Mouse (Mus musculus) midbrain, embryonic 13.5 days (tissue): ENCODE results near the gene Gprin2. TPM values are rescaled to one million over a fixed set of nuclear protein-coding genes. Genes with fewer than 3 reads are reported as not detected.

ENCODE experiments used
- ATAC-seq: fragments of 200-750 bp; cut with Nextera tagmentation; 2 replicates; pipeline ENCODE4 v1.8.0; 2017; ENCODE audit warnings: mild to moderate bottlenecking, moderate TSS enrichment, moderate library complexity
- H3K27ac ChIP-seq: fragments of 300-500 bp; sonication (generic); 2 replicates; pipeline ENCODE4 v1.5.1; 2015; ENCODE audit warnings: inconsistent platforms, mild to moderate bottlenecking, moderate library complexity
- H3K27me3 ChIP-seq: fragments of 300-500 bp; sonication (generic); 2 replicates; pipeline ENCODE4 v1.6.1; 2015; ENCODE audit warnings: mild to moderate bottlenecking, inconsistent platforms
- H3K36me3 ChIP-seq: fragments of 300-500 bp; sonication (generic); 2 replicates; pipeline ENCODE4 v1.6.1; 2015; ENCODE audit warnings: mild to moderate bottlenecking, inconsistent platforms
- H3K4me1 ChIP-seq: fragments of 300-500 bp; sonication (generic); replicated peaks from 2 replicates; pipeline ENCODE4 v1.6.1; 2015; ENCODE audit warnings: inconsistent platforms
- H3K4me2 ChIP-seq: fragments of 300-500 bp; sonication (generic); replicated peaks from 2 replicates; pipeline ENCODE4 v1.6.1; 2015; ENCODE audit warnings: moderate library complexity, mild to moderate bottlenecking, inconsistent platforms
- H3K4me3 ChIP-seq: fragments of 300-500 bp; sonication (generic); replicated peaks from 2 replicates; pipeline ENCODE4 v1.5.1; 2015; ENCODE audit warnings: mild to moderate bottlenecking, inconsistent platforms
- H3K9ac ChIP-seq: fragments of 300-500 bp; sonication (generic); replicated peaks from 2 replicates; pipeline ENCODE4 v1.6.1; 2015; ENCODE audit warnings: mild to moderate bottlenecking, inconsistent platforms
- H3K9me3 ChIP-seq: fragments of 300-500 bp; sonication (generic); 2 replicates; pipeline ENCODE4 v1.6.1; 2016; ENCODE audit warnings: mild to moderate bottlenecking, inconsistent platforms
- WGBS: fragments of 180-500 bp; shearing (Covaris S2); methylation state at CpG from one replicate; pipeline ENCODE4 v1.1.7; 2015; 5-methylcytosine and 5-hydroxymethylcytosine counted together
- polyA plus RNA-seq: library from polyadenylated mRNA; unstranded; fragments of >200 nt; fragmentation: Nextera tagmentation; extraction: Ambion mirVana; gene quantifications from 2 replicates; pipeline ENCODE4 v1.2.1, GENCODE M21; 2015

Gene Gprin2
- polyA plus RNA-seq, 1 experiment from 2014 or later: 5.3 TPM

DNA sequence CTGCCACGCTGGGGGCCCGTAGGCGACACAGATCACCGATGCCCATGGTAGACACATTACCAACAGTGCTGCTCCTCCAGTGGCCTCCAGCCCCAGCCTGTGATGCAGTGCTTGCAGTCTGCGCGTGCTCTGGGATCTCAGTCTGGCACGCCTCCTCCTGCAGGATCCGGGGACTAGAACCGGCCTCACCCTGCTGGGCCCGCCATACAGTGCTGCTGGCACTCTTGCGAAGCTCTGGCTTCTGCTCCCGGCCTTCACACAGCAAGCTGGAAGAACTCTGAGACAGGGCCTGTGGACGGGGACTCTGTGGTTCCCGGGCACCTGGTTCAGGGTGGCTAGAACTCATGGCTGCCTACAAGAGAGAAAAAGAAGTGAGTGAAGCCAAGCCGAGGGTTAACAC, 6.0 kb downstream of the Gprin2 start:
- Histone ChIP-seq H3K4me1 (peaks cover 13% of the 10 kb centered on the region), H3K36me3 (peaks cover 32% of the 10 kb centered on the region), H3K4me3 (no peak overlapping the region), H3K27ac (no peak overlapping the region), H3K9me3 (no peaks in the 10 kb centered on the region), H3K9ac (no peak overlapping the region), H3K27me3 (no peaks in the 10 kb centered on the region), H3K4me2 (no peak overlapping the region)
- no peak for ATAC-seq
- 90% methylated on average over 15 of the region's 15 CpGs for WGBS

DNA sequence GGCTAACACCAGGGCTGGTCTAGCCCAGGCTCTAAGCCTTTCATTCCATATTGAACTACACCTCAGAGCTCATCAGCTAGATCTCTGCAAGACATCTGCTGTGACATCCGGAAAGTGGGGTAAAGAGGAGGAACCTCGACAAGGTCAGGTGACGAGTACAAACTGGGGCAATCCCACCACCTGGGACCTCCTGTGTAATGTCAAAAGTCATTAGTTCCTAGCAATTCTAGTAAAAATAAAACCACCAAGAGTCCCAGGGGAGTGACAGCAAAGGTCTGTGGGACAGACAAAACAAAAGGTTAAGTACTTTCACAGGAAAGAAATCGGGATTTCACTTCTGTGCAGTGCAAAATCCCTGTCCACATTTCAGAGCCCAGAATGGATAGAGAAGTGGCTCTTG, 7.6 kb downstream of the Gprin2 start:
- no peak for ATAC-seq
- Histone ChIP-seq H3K9ac (no peak overlapping the region), H3K9me3 (no peaks in the 10 kb centered on the region), H3K27ac (no peak overlapping the region), H3K4me3 (no peak overlapping the region), H3K27me3 (no peaks in the 10 kb centered on the region), H3K4me1 (no peaks in the 10 kb centered on the region), H3K4me2 (no peak overlapping the region), H3K36me3 (peaks cover 32% of the 10 kb centered on the region)
- WGBS: 78% methylated on average over 4 of the region's 4 CpGs

DNA sequence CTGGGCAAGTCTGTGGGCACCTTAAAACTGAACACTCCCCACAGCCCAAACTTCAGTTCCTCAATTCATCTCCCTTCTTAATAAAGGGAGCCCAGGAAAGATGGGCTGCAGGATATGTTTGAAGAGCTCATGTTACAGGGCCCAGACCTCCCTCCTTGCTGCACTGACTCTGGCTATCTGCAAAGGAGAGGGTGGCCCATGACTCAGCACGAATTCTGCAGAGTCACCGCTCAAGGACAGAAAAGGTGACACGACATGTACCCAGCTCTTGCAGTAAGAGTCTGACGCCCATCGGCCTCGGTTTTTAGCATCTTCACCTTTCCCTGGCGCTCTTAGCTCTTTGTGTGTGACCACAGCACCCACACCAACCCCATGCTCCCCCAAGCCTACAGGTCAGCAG, 11.1 kb downstream of the Gprin2 start:
- Histone ChIP-seq H3K4me2 (no peak overlapping the region), H3K27ac (no peak overlapping the region), H3K27me3 (no peaks in the 10 kb centered on the region), H3K4me1 (no peaks in the 10 kb centered on the region), H3K4me3 (no peak overlapping the region), H3K9ac (no peak overlapping the region), H3K36me3 (peaks cover 29% of the 10 kb centered on the region), H3K9me3 (no peaks in the 10 kb centered on the region)
- no peak for ATAC-seq
- WGBS: 76% methylated on average over 7 of the region's 7 CpGs

DNA sequence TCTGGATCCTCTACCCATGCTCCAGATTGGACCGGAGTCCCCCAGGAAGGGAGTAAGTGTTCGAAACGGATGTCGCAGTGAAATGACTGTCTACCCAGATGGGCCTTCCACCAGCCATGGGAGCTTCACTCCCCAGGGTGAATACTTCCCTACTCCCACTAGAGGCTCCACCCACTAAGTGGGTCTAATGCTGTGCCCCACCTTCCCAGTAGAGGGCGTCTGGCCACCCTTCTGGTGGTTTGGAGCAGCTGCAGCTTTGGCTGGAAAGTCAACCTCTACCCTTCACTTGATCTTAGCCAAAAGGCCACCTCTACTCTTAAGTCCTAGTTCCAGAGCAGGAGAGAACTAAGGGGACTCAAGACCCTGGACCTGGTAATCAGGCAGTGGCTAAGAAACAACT, 12.8 kb downstream of the Gprin2 start:
- Histone ChIP-seq H3K27ac (no peak overlapping the region), H3K36me3 (peaks cover 12% of the 10 kb centered on the region), H3K4me1 (no peaks in the 10 kb centered on the region), H3K4me3 (no peak overlapping the region), H3K4me2 (no peak overlapping the region), H3K9me3 (no peaks in the 10 kb centered on the region), H3K27me3 (no peaks in the 10 kb centered on the region), H3K9ac (no peak overlapping the region)
- no peak for ATAC-seq
- WGBS: 63% methylated on average over 5 of the region's 5 CpGs

DNA sequence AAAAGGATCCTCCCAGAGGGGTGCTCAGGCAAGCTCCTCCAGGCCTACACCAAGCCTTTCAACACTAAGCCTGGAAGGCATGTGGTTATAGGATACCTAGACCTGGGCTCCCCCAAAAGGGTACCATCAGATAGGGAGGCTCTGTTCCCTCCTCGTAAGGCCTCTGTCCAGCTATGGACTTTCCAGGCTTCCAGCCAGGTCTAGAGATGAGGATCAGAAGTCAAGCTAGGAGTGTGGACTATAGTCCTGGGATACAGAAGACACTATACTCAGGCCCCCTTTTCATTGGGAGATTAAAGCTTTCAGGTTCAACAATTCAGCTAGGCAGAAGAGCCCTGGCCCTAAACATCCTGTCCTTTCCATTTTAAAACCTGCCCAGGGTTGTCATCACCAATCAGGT, 18.4 kb downstream of the Gprin2 start:
- no peak overlapping the region for H3K4me3 ChIP-seq
- no peak overlapping the region for H3K27ac ChIP-seq
- ATAC-seq: no peak
- no peaks in the 10 kb centered on the region for H3K4me1 ChIP-seq
- no peaks in the 10 kb centered on the region for H3K9me3 ChIP-seq
- WGBS: 100% methylated on average over 1 of the region's 1 CpGs
- no peaks in the 10 kb centered on the region for H3K27me3 ChIP-seq
- no peaks in the 10 kb centered on the region for H3K36me3 ChIP-seq
- H3K9ac ChIP-seq: no peak overlapping the region
- H3K4me2 ChIP-seq: no peak overlapping the region

DNA sequence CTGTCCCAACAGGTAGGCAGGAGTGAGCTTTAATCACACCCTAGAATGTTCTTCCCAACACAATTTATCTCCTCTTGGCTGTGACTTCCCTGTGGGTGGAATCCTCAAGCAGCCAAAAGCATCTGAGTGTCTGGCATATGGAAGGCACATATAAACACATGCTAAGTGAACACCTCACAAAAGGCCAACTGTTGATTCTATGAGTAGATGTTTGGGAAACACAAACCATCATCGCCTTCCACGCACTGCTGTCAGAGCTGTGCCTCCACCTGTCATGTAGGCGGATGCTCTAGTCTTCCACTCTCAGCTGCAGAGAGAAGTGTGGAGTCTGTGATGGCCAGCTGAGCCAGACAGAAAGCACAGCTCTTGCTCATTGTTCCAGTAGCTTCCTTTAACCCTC, 22.1 kb downstream of the Gprin2 start:
- Histone ChIP-seq H3K4me3 (no peak overlapping the region), H3K9me3 (no peaks in the 10 kb centered on the region), H3K4me2 (no peak overlapping the region), H3K36me3 (no peaks in the 10 kb centered on the region), H3K9ac (no peak overlapping the region), H3K4me1 (no peaks in the 10 kb centered on the region), H3K27me3 (no peaks in the 10 kb centered on the region), H3K27ac (no peak overlapping the region)
- 88% methylated on average over 3 of the region's 3 CpGs for WGBS
- no peak for ATAC-seq

DNA sequence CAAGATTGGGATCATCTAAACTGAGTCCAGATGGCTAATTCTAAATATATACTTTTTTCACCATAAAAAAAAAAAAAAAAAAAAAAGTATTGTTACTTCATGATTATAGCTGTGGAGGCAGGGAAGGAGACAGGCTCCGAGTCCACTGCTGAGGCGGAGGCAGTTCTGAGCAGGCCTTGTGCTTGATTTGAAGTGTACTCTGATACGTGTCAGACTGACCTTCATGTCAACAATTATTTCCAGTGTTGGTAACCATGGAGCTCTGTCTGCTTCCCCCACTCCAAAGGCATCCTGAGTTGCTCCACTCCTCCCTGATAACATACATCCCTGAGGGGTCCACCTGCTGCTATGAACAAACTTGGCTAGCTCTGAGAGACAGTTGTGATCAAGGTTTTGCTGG, 30.3 kb downstream of the Gprin2 start:
- Histone ChIP-seq H3K27me3 (no peaks in the 10 kb centered on the region), H3K9ac (no peak overlapping the region), H3K9me3 (no peaks in the 10 kb centered on the region), H3K4me1 (no peaks in the 10 kb centered on the region), H3K4me2 (no peak overlapping the region), H3K27ac (no peak overlapping the region), H3K36me3 (no peaks in the 10 kb centered on the region), H3K4me3 (no peak overlapping the region)
- 92% methylated on average over 3 of the region's 3 CpGs for WGBS
- ATAC-seq: no peak

DNA sequence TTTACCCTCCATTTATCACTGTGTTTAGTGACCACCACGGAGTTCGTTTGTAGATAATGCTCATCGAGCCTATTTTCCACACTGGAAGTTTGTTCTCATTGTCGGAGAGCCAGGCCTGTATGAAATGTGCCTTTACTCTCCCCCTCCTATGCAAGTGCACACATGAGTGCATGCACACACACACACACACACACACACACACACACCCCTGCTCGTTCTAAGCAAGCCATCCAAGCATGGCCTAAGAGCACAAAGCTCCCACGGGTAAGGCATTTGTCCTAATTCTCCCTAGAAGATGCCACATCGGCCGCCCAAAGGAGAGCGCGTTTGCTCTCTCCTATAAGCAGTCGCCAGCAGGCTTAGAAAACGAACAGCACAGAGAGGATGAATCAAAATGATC, 45.7 kb downstream of the Gprin2 start:
- no peak overlapping the region for H3K4me2 ChIP-seq
- no peaks in the 10 kb centered on the region for H3K9me3 ChIP-seq
- 0 out of 2 replicates have a peak, but pooled peaks cover 3% of the 10 kb centered on the region for H3K27me3 ChIP-seq
- no peak for ATAC-seq
- no peak overlapping the region for H3K4me3 ChIP-seq
- H3K27ac ChIP-seq: no peak overlapping the region
- no peaks in the 10 kb centered on the region for H3K36me3 ChIP-seq
- 43% methylated on average over 12 of the region's 12 CpGs for WGBS
- H3K4me1 ChIP-seq: peaks cover 3% of the 10 kb centered on the region; the same call in 1 of the 2 replicates
- no peak overlapping the region for H3K9ac ChIP-seq

DNA sequence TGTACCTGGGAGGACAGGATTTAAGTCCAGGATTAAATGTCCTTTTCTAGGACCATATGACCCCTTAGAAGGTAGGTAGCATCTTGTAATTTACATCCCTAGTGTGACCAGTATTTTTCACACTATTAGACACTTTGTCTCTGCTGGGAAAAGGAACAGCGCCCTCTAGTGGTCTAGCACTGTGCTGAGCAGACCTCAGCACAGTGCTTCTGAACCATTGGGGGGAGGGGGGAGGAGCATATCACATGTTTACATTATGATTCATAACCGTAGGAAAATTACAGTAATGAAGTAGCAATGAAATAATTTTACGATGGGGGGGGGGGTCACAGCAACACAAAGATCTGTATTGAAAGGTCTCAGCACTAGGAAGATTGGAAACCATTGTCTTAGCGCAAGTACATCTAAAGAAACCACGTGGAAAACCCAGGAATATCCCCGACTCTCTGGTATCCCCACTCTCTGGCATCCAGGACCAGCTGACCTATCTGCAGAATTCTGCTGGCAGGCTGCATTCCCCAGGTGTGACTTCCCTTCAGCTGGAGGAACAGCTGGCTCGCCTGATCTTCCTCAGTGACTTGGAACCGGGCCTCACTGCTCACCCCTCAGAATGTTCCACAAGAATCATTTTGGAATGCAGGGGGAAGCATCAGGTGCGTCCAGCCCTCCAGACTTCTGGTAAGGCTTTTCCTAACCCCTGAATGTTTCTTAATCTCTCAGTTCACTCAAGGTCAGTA, 46.7 kb downstream of the Gprin2 start:
- Histone ChIP-seq H3K27ac (no peak overlapping the region), H3K9ac (no peak overlapping the region), H3K4me3 (no peak overlapping the region), H3K9me3 (no peaks in the 10 kb centered on the region), H3K4me2 (no peak overlapping the region), H3K4me1 (peaks cover 3% of the 10 kb centered on the region; the same call in 1 of the 2 replicates), H3K36me3 (no peaks in the 10 kb centered on the region), H3K27me3 (0 out of 2 replicates have a peak, but pooled peaks cover 3% of the 10 kb centered on the region)
- ATAC-seq: 0 out of 2 replicates have a peak, but pooled peaks have one; percentile 73
- WGBS: 60% methylated on average over 9 of the region's 9 CpGs

DNA sequence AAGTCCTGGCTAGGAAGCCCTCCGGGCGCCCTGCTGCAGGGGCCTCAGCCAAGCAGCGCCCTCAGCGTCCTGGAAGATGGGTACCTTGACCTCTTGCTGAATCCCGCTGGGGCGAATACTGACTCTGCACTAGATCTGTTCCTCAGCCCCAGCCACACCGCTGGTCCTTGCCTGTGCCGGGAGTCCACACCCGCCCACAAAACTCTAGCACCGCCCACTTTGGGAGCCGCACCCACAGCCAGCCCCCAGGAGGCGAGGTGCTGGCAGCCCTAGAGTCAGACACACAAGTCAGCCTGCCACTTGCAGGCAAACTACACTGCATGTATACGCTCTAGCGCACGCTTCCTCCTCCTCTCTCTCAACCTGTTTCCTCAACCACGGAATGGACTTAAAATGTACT, 49.1 kb downstream of the Gprin2 start, which contains the start of gene Npy4r:
Npy4r (minus strand) TSS at position 148 of the 400 bp plus-strand sequence.
- 0 out of 2 replicates have a peak, but pooled peaks have one; percentile 54 for ATAC-seq

DNA sequence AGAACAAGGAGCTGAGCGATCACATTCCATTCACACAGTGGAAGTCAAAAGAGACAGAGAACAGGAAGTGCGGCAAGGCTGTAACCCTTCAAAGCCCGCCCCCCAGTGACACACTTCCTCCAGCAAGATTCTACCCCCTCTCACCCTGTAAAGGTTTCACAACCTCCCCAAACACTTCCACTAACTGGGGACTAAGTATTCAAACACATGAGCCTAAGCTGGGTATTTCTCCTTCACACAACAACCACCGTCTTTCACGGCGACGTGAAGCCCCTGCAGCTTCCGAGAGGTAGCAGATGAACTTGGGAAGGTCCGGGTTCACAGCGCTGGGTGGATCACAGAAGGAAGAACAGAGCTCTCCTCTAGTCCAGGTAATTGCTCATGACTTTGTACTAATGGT, 58.5 kb downstream of the Gprin2 start:
- H3K36me3 ChIP-seq: no peaks in the 10 kb centered on the region
- H3K27me3 ChIP-seq: no peaks in the 10 kb centered on the region
- H3K4me1 ChIP-seq: no peaks in the 10 kb centered on the region
- ATAC-seq: no peak
- no peak overlapping the region for H3K4me2 ChIP-seq
- no peak overlapping the region for H3K27ac ChIP-seq
- H3K9me3 ChIP-seq: no peaks in the 10 kb centered on the region
- WGBS: 92% methylated on average over 10 of the region's 10 CpGs
- no peak overlapping the region for H3K4me3 ChIP-seq
- H3K9ac ChIP-seq: no peak overlapping the region

More for the DNA sequence above, 49.1 kb downstream of the Gprin2 start, which contains the start of gene Npy4r:
- Histone ChIP-seq H3K4me3 (no peak within 1 kb of the TSS), H3K4me1 (peaks cover 3% of the 10 kb centered on the region; the same call in 1 of the 2 replicates), H3K36me3 (no peaks in the 10 kb centered on the region), H3K4me2 (no peak within 1 kb of the TSS), H3K9me3 (no peaks in the 10 kb centered on the region), H3K27me3 (0 out of 2 replicates have a peak, but pooled peaks cover 3% of the 10 kb centered on the region), H3K27ac (no peak within 1 kb of the TSS), H3K9ac (no peak within 1 kb of the TSS)
- 19% methylated on average over 16 of the region's 16 CpGs for WGBS

DNA sequence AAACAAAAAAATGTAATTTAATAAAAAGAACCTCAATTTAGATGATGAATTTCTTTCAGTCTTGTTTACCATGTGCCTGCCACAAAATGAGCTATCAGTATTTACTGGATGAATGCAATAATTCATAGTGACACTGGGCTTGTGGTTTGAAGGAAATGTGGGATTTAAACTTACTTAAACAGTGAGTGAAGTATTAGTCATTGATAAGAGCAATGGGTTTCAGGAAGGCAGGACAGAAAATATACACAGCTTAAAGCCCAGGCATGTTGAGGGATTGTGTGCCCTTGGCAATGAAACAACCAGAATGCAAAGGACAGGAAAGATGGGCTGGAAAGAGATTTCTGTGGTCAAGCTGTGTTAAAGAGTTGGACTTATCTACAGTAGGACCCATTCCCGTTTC, 59.1 kb downstream of the Gprin2 start:
- Histone ChIP-seq H3K9ac (no peak overlapping the region), H3K4me3 (no peak overlapping the region), H3K36me3 (no peaks in the 10 kb centered on the region), H3K9me3 (no peaks in the 10 kb centered on the region), H3K27ac (no peak overlapping the region), H3K4me2 (no peak overlapping the region), H3K27me3 (no peaks in the 10 kb centered on the region), H3K4me1 (no peaks in the 10 kb centered on the region)
- WGBS: 90% methylated on average over 1 of the region's 1 CpGs
- ATAC-seq: no peak
